Mouse (Mus musculus): Measurements from ENCODE around the gene Zic5. TPM values are rescaled to one million over a fixed set of nuclear protein-coding genes. Genes with fewer than 3 reads are reported as not detected.
A peak's percentile ranks its signal among the peaks of the same experiment; 100 is the strongest.

Gene Zic5
- polyA plus RNA-seq (2017; shearing (Covaris generic)), result not detected

DNA sequence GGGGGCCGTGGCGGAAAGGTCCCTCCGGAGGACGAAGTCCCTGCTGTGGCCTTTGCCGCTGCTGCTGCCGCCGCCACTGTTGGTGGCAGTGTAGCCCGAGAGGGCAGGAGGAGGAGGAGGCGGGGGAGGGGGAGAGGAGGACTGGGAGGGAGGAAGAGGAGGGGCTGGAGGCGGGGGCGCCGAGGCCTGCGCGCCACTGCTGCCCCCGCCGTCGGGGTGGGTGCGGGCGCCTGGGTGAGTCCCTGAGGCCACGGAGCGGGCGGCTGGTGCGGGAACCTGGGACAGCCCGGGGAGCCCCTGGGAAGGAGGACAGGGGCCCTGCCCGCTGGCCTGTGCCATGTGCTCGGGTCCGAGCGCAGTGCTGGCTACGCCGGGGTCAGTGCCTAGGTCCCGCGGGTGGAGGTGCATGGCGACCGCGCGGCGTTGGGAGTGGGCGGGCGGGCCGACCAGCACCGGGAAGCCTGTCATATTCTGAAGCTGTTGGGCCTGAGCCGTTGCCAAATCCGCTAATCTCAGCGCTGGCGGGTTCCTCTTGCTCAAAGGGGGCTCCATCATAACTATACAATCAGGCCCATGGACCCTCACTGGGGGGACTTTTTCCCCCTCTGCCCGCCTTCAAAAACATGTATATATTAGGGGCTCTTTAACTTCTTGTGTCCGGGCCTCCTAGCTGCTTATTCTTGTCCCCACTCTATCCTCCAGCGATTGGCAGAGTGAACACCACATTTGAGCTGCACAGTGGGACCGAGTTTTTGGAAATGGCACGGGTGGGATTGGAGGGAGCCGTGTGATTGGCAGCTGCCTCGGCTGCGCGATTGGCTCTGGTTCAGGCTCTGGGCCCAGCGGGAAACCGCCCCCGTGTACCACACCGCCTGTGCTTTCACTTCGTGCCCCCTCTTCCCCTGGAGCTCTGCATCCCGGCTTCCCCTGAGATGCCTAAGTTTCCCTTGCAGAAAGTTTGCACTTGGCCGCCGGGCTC is at the start of gene Zic5:
Gene Zic5 (minus strand): TSS at position 915 of the 979 bp plus-strand sequence.
- ATAC-seq, result no peak

DNA sequence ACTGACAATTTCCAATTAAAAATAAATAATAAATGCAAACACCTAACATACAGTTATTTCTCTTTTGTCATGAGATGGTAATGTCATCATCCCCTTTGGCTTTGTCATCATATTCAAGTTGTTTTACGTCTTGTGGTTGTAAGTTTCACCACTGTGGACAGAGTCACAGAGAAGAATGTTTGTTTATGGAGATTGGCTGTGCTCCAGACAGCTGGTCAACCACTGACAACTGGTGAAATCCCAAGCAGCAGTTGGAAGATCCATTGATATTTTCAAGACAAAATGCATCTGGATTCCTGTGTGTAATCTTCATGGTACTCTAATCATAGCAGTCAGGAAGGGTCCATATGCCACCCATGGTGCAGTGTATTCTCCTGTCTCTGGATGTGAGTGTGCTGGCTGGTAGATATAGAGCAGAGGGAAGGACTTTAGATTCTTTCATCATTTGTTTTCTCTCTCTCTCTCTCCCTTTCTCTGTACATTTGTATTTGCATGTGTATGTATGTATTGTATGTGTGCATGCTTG is 48.1 kb upstream of the Zic5 start:
- ATAC-seq, result no peak

DNA sequence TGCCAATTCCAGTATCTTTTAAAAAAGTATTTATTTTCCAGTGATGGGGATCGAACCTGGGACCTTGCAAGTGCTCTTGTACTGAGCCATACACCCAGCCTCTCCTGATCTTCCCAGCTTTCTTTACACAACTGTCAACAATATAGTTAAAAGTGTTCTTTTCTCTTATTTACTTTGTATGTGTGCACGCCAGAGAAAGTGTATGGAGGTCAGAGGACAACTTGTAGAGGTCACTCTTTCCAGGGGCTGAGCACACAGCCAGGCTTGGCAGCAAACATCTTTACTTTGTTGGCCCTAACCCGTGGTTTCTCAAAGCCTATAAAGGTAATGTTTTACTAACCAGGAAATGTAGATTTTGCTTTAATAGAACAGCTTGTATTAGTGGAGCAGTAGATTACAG is 46.0 kb upstream of the Zic5 start:
- no peak for ATAC-seq

DNA sequence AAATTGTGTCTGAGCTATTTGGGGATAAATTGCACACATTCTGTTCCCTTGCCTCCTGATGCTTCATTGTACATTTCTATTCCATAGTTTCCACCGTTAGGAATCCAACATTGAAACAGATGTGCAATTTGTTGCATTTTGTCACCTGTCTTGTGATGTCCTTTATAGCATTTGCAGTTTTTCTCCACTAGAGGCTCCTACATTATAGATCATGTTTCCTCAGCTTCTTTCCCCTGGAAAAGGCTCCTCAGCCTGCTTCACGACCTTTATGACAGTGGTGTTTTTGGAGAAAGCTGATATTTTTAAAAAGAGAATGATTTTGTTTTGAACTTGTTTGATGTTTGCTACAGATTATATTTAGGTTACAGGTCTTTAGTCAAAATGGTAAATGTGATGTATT is 43.6 kb upstream of the Zic5 start:
- ATAC-seq, result no peak

DNA sequence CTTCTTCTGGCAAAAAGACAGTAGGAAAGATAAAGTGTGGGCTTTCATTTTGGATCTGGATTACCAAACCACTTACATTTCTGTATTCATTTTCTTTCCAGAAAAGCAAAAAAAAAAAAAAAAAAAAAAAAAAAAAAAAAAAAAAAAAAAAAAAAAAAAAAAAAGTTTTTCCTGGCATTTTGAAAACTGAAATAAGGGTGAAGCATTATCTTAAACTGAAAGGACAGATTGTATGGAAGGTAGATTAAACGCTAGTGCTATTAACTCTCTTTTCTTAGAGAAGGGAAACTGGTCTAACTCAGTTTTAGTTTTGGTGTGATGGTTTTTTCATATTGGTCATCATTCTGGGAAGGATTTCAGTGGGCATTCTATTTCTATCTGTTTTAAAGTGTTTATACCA is 26.5 kb upstream of the Zic5 start:
- ATAC-seq, result no peak

DNA sequence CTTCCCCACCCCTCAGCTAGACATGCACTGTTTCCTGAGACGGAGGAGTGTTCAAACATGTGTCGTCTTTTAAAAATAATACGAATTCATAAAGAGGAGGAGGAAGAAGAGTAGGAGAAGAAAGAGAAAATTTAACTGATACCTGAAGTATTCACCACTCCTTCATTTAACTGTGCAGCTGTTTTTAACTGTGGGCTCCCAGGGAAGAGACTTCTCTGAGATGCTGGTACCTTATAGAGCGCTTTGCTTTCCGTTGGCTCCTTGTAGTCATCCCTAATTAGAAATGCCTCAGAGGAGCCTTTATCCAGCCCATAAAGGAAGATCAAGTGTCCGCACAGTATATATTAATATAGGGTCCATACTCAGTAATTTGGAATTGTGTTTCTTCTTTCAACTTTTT is 26.0 kb upstream of the Zic5 start:
- ATAC-seq, result no peak

DNA sequence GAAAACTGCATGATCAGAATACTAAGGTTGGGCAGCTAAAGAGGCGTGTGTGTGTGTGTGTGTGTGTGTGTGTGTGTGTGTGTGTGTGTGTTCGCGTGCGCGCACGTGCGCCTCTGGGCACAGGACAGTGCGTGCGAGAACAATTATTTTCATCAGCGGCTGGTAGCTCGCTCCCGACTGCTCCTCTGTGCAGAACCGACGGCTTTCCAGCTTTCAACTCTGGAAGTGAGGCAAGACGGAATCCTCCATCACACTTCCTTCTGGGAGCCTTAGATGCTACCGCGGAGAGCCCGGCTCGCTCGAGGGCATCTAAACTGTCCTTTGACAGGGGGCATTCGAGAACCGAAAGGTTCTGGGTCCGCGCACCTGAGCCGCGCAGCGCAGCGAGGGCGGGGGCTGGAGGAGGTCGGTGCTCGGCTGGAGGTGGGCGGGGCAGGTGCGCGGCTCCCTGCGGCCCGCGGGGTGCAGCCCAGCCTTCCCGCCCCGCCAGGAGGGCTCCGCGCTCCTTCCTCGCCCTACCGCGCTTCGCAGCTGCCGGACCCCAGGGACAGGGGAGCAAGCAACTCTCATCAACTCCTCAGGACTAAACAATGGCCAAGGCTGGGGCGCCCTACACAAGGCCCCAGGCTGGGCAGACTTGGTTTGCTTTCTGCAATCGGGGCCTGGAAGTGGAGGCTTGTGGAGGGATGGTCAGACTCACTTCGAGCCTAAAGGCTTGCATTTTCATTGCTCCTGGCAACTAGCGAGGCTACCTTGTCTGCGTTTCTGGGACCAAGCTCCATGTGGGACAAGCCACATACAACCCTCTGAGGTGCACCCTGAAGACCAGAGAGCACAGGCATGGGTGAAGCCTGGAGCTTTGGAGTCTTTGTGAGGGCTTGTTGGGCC is 25.2 kb upstream of the Zic5 start, which contains the start of gene Gm10837:
Gene Gm10837 (plus strand): TSS at position 146 of the 888 bp plus-strand sequence.
- ATAC-seq, result peak; percentile 56

DNA sequence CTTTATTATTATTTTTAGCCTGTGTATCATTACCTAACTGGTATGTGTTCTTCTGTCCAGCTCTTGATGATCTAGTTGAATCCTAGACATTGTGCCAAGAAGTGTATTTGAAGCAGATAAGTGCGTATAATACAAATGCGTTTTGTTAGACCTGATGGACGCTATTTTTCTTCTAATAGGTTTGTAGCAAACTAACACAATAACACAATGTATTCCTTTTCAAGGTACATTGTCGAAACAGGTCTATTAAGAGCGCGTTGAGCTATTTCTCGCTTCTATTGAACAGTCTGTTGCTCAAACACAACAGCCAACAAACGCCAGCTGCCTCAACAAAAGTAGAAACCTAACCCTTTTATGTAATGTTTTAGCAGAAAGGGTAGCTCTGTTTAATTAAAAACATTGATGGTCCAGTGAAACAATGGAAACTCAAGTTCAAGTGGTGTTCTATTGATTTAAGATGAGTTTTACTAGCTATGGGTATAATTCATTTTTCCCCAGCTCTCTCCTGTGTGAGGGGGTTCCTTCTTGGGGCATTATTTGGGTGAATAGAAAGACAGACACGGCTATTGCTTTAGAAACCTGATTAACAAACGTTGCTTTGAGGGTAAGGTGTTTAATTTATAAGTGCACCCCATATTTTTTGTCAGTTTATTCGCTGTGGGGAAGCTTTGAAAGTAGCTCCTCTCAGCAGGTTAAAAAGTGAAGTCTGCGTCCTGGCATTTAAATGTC is 24.4 kb upstream of the Zic5 start:
- ATAC-seq, result no peak

DNA sequence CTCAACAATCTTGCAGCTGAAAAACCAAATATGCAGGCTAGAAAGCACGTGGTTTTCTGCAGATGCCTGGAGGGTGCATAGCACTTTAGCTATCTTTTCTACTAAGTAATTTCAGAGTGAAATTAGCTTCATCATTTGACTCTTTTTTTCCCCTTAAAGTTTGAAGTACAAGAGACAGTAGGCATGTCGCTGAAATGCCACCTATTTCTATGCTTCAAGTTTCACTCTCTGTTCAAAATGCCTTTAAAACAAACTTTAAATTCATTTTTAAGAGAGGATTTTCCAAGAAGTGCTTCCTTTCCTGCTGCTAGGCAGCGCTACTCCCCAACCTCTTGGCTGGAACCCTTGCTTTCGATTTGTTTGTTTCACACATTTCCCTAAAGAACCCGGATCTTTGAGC is 23.6 kb upstream of the Zic5 start:
- ATAC-seq, result no peak

DNA sequence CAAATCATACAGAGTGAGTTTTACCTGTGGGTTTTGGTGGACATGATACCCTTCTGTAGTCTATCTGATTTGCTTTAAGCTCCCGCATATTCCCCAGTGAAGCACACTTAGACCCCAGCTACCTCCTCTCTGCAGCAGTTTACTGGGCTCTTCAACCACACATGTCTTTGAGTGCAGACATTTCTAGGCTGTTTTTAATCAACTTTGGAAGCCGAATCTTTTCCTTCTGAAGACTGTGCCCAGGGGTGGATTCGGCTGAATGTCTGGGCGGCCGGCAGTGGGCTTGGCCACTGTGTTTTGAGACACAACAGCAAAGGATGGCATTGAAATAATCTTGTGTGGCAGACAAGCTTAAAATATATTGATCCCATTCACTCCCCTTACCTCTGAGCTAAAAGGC is 21.9 kb upstream of the Zic5 start:
- no peak for ATAC-seq

DNA sequence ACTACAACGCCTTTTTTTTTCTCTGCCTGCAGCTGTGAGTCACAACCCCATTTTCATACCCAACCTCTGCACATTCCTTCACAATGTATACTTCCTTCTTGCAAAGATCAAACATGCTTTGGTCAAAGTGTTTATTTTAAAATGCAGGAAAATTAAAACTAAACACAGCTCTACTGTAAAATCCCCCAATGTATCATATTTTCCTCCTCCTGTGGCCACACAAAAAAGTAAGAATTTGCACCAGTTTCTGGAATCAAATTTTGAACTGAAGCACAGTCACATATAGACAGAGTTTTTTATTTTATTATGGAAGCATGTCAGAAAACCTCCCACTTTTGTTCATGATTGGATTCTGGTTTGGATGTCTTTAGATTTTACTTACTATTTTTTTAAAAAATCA is 21.1 kb upstream of the Zic5 start:
- no peak for ATAC-seq

DNA sequence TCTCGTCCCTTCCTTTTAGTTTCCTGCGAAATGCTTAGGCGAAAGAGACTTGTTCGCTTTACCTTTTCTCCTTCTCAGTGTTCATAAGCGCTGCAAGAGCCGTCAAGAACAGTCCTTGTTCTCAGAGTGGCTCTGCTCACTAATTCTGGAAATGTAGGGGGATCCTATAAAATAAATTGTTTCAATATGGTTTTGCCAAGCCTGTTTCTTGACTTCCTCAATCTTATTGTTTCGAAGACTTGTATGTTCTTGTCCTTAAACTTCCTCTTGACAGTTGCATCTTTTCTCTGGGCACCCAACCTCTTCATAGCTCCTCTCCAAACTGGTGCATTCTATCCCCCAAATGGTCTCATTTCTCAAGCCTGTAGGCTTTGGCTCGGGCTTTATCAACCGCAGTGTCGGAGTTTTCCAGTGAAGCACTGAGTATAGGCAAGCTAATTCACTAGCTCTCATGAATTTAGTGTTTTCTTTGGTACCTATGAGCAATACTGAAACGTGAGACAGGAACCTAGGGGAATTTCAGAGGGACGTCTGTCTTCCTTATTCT is 20.2 kb upstream of the Zic5 start:
- ATAC-seq, result no peak

DNA sequence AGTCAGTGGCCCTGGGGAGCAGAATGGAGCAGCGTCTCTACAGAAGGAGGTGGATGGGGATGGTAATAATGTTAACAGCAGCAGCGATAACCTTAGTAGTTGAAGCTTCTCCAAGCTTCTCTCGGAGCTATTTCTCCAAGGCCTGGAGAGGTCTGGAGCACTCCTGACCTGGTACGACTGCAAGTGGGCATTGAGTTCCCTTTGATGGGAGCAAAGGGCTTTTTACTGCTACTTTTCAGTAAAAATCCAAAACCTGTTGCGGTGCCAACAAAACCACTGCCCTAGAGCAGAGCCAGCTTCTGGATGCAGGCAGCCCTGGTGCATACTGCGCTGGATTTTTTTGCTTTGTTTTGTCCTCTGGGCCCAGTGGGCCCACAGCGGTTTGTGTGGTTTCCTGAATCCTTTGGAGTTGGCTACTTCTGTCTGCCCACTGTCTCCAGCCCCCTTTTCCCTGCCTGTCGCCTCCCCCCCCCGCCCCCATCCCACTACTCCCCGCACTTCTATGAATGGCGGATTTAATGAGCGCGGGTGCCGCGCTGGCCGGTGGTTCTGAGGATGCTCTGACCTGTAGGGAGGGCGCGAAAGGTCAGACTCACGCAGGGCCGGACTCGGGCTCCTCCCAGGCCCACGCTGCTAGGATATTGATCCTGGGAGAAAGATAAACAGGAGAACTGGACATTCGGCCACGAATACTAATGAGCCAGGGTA is 19.5 kb upstream of the Zic5 start:
- ATAC-seq, result no peak

DNA sequence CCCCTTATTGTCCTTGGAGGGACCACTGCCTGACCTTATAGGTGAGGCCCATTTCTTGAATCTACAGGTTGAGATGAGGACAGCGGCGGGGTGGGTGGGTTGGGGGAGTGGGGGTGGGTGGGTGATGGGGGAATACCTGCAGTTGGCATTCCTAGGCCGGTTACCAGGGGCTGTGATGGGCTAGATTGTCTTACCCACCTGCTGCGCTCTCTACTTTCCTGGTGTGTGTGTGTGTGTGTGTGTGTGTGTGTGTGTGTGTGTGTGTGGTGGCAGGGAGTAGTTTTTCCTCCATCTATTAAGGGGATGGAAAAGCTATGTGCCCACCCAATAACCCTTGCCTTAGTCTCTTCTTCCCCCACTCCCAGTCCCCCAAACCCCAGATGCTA is 19.0 kb upstream of the Zic5 start:
- ATAC-seq, result no peak

DNA sequence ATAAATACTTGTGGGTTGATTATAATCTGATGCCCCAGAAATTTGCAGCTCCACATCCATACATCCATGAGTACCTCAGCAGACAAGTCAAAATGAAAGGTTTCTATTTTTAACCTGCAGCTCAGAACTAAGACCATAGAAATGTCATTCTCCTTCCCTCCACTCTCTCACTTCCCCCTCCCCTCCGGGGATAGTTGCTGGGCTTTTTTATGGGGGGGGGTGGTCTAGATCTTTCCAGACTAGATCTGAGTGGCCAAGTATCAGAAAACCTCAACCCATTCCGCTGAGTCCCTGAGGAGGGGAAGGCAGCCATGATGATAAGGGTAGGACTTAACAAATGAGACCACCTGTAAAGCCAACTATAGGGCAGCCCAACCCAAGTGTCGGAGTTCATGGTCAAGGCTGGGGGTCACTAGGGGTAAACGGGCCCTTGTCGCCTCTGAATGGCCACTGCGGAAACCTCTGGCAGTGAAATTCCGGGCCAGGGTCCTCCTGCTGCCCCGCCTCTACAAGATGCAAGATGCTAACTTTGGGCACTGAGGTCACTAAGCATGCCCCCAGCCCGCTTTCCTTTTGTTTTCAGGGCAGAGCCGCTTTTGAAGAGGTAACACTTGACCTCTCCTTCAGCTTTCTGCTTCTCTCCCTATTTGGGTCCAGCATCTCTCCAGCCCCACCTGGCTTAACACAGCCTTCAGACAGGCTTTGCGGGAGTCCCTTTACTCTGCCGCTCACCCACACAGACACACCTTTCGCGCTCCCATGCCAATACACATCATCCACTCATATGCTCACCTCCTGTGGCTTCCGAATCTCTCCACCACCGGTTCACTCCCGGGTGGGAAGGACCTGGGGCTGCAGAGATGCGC is 18.3 kb upstream of the Zic5 start:
- no peak for ATAC-seq

DNA sequence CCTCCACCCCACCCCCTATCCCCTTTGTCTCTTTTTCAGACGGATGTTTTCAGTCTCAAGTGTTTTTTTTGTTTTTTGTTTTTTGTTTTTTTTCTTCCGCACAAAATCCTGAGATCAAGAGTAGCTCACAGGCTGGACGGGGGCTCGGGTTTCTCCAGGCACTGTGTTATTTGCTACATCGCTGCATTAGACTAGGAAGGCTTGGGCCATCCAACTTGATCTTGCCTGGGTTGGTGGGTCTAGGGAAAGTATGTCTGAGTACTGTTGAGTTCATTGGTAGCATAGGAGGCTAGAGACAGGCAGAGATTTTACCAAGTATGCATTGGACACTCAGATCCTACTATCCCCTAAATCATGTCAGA is 17.5 kb upstream of the Zic5 start:
- no peak for ATAC-seq

DNA sequence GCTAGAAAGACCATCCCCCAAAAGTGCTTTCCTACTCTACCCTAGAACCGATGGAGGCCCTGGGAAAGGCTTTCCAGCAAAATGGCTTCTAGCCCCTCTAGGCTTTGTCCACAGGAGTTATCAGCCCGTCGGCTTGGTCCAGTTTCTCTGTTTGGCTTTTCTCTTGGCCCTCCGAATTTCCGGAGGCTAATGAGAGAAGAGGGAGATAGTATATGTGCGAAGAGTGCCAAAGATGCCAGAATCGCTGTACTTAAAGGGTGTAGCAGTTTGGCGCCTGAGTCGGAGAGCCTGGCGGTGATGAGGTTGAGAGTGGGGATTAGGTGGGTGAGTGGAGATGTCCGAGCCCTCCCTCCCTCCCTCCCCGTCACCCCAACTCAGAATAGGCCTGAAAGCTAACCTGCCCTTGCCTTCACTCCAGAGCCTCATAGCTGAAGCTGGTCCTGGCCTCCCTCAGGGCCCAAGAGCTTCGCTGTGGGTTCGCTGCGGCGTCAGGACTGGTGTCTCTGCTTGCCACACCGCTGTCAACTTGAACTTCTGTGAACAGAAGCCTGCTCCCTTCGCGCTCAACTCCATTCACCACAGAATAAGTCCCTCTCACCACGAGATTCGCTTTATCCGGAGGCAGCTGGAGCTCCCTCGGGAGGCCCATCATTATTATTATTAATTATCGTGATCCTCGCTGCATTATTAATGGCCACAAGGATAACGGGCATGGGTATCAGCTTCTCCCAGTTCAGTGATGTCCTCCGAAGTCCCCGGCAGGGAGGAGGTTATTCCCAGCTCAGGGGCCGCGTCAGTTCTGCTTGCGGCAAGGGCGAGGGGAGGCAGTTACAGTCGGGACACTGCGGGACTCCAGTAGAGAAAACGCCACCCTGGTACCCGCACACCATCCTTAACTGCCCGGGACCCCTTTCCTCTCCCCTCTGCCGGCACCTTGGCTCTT is 16.9 kb upstream of the Zic5 start:
- ATAC-seq, result no peak

DNA sequence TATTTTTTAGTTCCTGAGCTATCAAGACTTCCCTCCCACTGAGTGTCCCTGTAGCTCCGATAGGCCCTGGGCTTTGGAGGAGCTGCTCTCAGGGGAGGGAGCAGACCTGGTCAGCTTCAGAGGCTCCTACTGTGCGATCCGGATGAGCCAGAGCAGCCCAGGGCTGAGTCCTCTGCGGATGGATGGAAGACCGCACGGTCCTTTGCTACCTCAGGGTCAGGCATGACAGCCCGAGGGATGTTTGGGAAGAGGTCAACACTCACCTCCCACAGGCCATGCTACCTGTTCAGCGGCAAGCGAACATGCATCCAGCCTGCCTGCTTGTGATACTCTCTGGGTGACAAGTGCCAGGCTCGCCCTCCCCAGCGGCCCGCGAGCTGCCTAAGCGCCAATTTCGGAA is 15.7 kb upstream of the Zic5 start:
- ATAC-seq, result no peak

DNA sequence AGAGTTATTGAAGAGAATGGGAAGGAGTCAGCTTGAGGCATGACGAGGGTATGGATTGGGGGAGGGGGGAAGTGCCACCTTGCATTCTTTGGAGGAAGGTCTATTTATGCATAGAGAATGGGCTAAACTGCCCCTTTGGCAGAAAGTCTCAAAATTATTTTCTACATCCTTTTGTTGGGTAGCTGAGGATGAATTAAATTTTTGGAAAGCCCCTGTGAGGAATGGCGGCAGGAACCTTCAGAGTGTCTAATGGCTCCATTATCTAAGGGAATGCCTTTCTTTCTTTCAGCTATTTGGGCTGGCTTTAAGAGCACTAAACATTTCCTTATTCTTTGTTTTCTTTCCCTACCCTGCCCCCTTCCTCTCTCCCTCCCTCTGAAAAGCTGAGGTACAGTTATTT is 14.9 kb upstream of the Zic5 start:
- ATAC-seq, result no peak
